Comparison of ENCODE assay signal across 20 mouse cellular contexts in the genomic region with DNA sequence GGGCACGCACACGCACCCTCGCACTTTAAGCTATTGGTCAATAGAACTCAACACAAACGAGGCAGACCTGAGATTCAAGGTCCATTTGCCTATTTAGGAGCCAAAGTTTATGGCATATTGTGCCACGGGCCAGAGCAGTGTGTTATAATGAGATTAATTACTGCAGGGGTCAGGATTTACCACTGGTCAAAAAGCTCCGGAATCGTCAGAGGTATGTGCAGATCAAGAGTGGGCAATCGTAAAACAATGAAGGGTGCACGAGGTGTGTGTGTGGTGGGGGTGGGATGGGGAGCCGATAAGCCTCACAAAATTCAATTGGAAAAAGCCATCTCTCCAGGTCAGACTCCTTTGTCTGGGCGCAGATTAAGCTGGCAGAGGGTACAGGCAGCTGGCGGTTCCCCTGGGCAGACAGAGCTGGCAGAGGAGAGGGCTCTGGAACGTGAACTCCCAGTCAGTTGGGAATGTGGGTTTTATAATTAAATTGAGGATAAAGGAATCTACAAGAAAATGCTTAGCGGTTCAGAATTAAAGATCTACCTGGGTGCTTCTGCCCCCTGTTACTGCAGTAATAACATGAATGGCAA.
DNase-seq lines count a peak whose midpoint lies in the region; ATAC-seq and TF ChIP-seq lines count a peak whose summit lies in the region.
"Had no signal": no experiment of that assay in that cellular context is flagged by ENCODE, and none has a peak within 500 bp of the region (broad histone marks: within the 10 kb centered on the region; RNA-seq: fewer than 3 reads in every experiment).

No protein-coding gene starts in this region.

- H3K36me3 ChIP-seq in kidney, adult 2 months (ENCODE audit: control insufficient read depth, insufficient read depth, low read length): no peaks in the 10 kb centered on the region
- no peaks in the 10 kb centered on the region for H3K36me3 ChIP-seq in kidney, embryonic 15.5 days
- no peaks in the 10 kb centered on the region for H3K36me3 ChIP-seq in neural tube, embryonic 14.5 days (ENCODE audit: control insufficient read depth, insufficient read depth, low read length)
- no peaks in the 10 kb centered on the region for H3K36me3 ChIP-seq in forebrain, embryonic 16.5 days (ENCODE audit: control insufficient read depth, insufficient read depth)
- H3K36me3 ChIP-seq: embryonic facial prominence, embryonic 10.5 days; heart, embryonic 13.5 days; limb, embryonic 13.5 days; liver, embryonic 13.5 days; midbrain, embryonic 12.5 days had no signal

- no peak overlapping the region for H3K9ac ChIP-seq in kidney, embryonic 15.5 days
- H3K9ac ChIP-seq in neural tube, embryonic 14.5 days (replicated peaks; ENCODE audit: low read depth, low read length): no peak overlapping the region
- no peak overlapping the region for H3K9ac ChIP-seq in forebrain, embryonic 16.5 days (replicated peaks; ENCODE audit: low read depth, low read length)
- H3K9ac ChIP-seq: heart, embryonic 13.5 days; limb, embryonic 13.5 days; liver, embryonic 13.5 days; lung, embryonic 14.5 days; midbrain, embryonic 12.5 days had no signal

- DNase-seq in cerebellum, postnatal 10 days: peak; percentile 53 to 69
- DNase-seq in cerebellum, adult 9-10 months: no peak
- peak; percentile 28 for DNase-seq in kidney, adult 2 months
- no peak for DNase-seq in neural tube, embryonic 10.5 days (ENCODE audit: extremely low spot score, low spot score)
- no peak for DNase-seq in thymus, postnatal 10 days (ENCODE audit: low spot score in 2 of 2)
- DNase-seq: adrenal gland, postnatal 36 days; cerebellum, adult 2 months; gastrocnemius, postnatal 14 days; heart, adult 18-20 months; liver, embryonic 13.5 days; lung, embryonic 14.5 days; lung, postnatal 4 days; thymus, postnatal 14 days had no signal

- no peak for ATAC-seq in kidney, embryonic 15.5 days (replicated peaks; ENCODE audit: low FRiP score)
- 0 out of 2 replicates have a peak, but pooled peaks have one; percentile 14 for ATAC-seq in neural tube, embryonic 14.5 days (ENCODE audit: low read depth)
- peak; percentile 46; the same call in 1 of the 2 replicates for ATAC-seq in forebrain, embryonic 16.5 days

- no peak overlapping the region for H3K27ac ChIP-seq in kidney, adult 2 months (ENCODE audit: insufficient read depth, low read depth, low read length)
- H3K27ac ChIP-seq in kidney, embryonic 15.5 days: no peak overlapping the region
- H3K27ac ChIP-seq in neural tube, embryonic 14.5 days (ENCODE audit: low read depth, low read length): no peak overlapping the region
- no peak overlapping the region for H3K27ac ChIP-seq in forebrain, embryonic 16.5 days (ENCODE audit: low read length)
- H3K27ac ChIP-seq: embryonic facial prominence, embryonic 10.5 days; heart, embryonic 13.5 days; limb, embryonic 13.5 days; liver, embryonic 13.5 days; midbrain, embryonic 12.5 days had no signal

- no peak for TF ChIP-seq POLR2A in kidney, adult 2 months (IDR thresholded peaks at IDR 0.05; ENCODE audit: low read depth, low read length)

- no peak for TF ChIP-seq CTCF in kidney, adult 2 months (conservative IDR thresholded peaks at IDR 0.05; ENCODE audit: insufficient read depth, insufficient read length, low read depth, low read length)

- WGBS in kidney, adult 2 months: 56% methylated on average over 14 of the region's 14 CpGs
- 59% methylated on average over 14 of the region's 14 CpGs for WGBS in kidney, embryonic 15.5 days
- 59% methylated on average over 14 of the region's 14 CpGs for WGBS in neural tube, embryonic 14.5 days
- 45% methylated on average over 14 of the region's 14 CpGs for WGBS in forebrain, embryonic 16.5 days

- no peaks in the 10 kb centered on the region for H3K9me3 ChIP-seq in kidney, embryonic 15.5 days (replicated peaks)
- no peaks in the 10 kb centered on the region for H3K9me3 ChIP-seq in neural tube, embryonic 14.5 days (ENCODE audit: control insufficient read depth, low read length)
- H3K9me3 ChIP-seq in forebrain, embryonic 16.5 days (ENCODE audit: control insufficient read depth, low read length): no peaks in the 10 kb centered on the region
- H3K9me3 ChIP-seq: embryonic facial prominence, embryonic 10.5 days; heart, embryonic 13.5 days; limb, embryonic 13.5 days; liver, embryonic 13.5 days; midbrain, embryonic 12.5 days had no signal

- H3K27me3 ChIP-seq in kidney, adult 2 months (replicated peaks; ENCODE audit: control insufficient read depth, insufficient read depth, low read length): no peaks in the 10 kb centered on the region
- no peaks in the 10 kb centered on the region for H3K27me3 ChIP-seq in kidney, embryonic 15.5 days
- no peaks in the 10 kb centered on the region for H3K27me3 ChIP-seq in neural tube, embryonic 14.5 days (ENCODE audit: control insufficient read depth, insufficient read depth, low read length)
- no peaks in the 10 kb centered on the region for H3K27me3 ChIP-seq in forebrain, embryonic 16.5 days (replicated peaks; ENCODE audit: control insufficient read depth, insufficient read depth, low read length)
- H3K27me3 ChIP-seq: heart, embryonic 13.5 days; limb, embryonic 13.5 days; liver, embryonic 13.5 days; midbrain, embryonic 12.5 days had no signal

- no peak overlapping the region for H3K4me3 ChIP-seq in kidney, adult 2 months (ENCODE audit: insufficient read depth, low read depth, low read length)
- H3K4me3 ChIP-seq in kidney, embryonic 15.5 days (replicated peaks): no peak overlapping the region
- H3K4me3 ChIP-seq in neural tube, embryonic 14.5 days (ENCODE audit: low read depth, low read length): no peak overlapping the region
- H3K4me3 ChIP-seq in forebrain, embryonic 16.5 days (replicated peaks; ENCODE audit: low read length): no peak overlapping the region
- H3K4me3 ChIP-seq: embryonic facial prominence, embryonic 10.5 days; heart, embryonic 13.5 days; limb, embryonic 13.5 days; liver, embryonic 13.5 days; midbrain, embryonic 12.5 days had no signal

- H3K4me1 ChIP-seq in kidney, adult 2 months (ENCODE audit: control insufficient read depth, insufficient read depth, low read length): no peaks in the 10 kb centered on the region
- peaks cover 19% of the 10 kb centered on the region for H3K4me1 ChIP-seq in kidney, embryonic 15.5 days
- H3K4me1 ChIP-seq in neural tube, embryonic 14.5 days (ENCODE audit: control insufficient read depth, insufficient read depth, low read length): 0 out of 2 replicates have a peak, but pooled peaks cover 4% of the 10 kb centered on the region
- peaks cover 18% of the 10 kb centered on the region for H3K4me1 ChIP-seq in forebrain, embryonic 16.5 days (replicated peaks; ENCODE audit: control insufficient read depth, insufficient read depth, low read length)
- H3K4me1 ChIP-seq: liver, embryonic 13.5 days had no signal

- no peak overlapping the region for H3K4me2 ChIP-seq in kidney, embryonic 15.5 days
- H3K4me2 ChIP-seq in neural tube, embryonic 14.5 days (ENCODE audit: low read depth, low read length): no peak overlapping the region
- H3K4me2 ChIP-seq in forebrain, embryonic 16.5 days (ENCODE audit: low read length): no peak overlapping the region
- H3K4me2 ChIP-seq: heart, embryonic 13.5 days; limb, embryonic 13.5 days; liver, embryonic 13.5 days; lung, embryonic 14.5 days; midbrain, embryonic 12.5 days had no signal

Comparison
In these comparisons a context has a peak if more than half of its experiments do, and no peak if none do; other contexts are left out.
1. DNase-seq: peak in cerebellum, postnatal 10 days (2 of 2) and kidney, adult 2 months (single experiment); none in cerebellum, adult 9-10 months (single experiment), neural tube, embryonic 10.5 days (single experiment) and thymus, postnatal 10 days (0 of 2).